Mouse (Mus musculus): ENCODE data around the gene Podn. TPM values are rescaled to one million over a fixed set of nuclear protein-coding genes. Genes with fewer than 3 reads are reported as not detected.

Gene Podn
- polyA plus RNA-seq, 1 experiment from 2014 or later = 1.0 TPM

- ATAC-seq (ENCODE audit: insufficient number of reproducible peaks, low FRiP score, low TSS enrichment, low read depth) (no peak), DNase-seq (ENCODE audit: low spot score) (no peak)
- Histone ChIP-seq H3K36me3 (ENCODE audit: control insufficient read depth, insufficient read depth, low read length) (no peaks in the 10 kb centered on the region), H3K27ac (replicated peaks; ENCODE audit: low read depth, low read length) (no peak overlapping the region), H3K27me3 (ENCODE audit: control insufficient read depth, insufficient read depth, low read length) (no peaks in the 10 kb centered on the region), H3K4me1 (ENCODE audit: control insufficient read depth, insufficient read depth, low read length) (no peaks in the 10 kb centered on the region), H3K9me3 (ENCODE audit: control insufficient read depth, low read length) (no peaks in the 10 kb centered on the region), H3K9ac (ENCODE audit: low read length) (no peak overlapping the region), H3K4me3 (ENCODE audit: low read depth, low read length) (no peak overlapping the region), H3K4me2 (ENCODE audit: low read depth, severe bottlenecking) (no peak overlapping the region)
- 85% methylated on average over 4 of the region's 4 CpGs for WGBS
Measured at GRCm38 (mm10) chr4:108126260-108126659, 30.0 kb upstream of the Podn start.

DNA sequence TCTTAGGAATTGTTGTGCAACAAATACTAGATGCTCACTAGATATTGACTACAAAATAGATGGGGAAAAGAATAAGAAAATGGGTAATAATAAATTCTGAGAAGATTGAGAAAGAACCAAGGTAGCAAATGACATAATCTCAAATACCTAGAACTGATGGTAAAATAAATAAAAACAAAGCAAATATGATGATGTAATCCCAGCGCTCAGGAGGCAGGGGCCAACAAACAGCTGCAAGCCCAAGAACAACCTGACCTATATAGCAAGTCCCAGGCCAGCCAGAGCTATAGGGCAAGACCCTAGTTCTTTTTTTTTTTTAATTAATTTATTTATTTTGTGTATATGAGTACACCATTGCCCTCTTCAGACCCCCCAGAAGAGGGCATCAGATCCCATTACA, 27.9 kb upstream of the Podn start:
- no peak overlapping the region for H3K27ac ChIP-seq (replicated peaks; ENCODE audit: low read depth, low read length)
- ATAC-seq (ENCODE audit: insufficient number of reproducible peaks, low FRiP score, low TSS enrichment, low read depth) (no peak), DNase-seq (ENCODE audit: low spot score) (no peak)
- WGBS = 97% methylated on average over 1 of the region's 1 CpGs
- H3K4me2 ChIP-seq (ENCODE audit: low read depth, severe bottlenecking) = no peak overlapping the region
- H3K4me1 ChIP-seq (ENCODE audit: control insufficient read depth, insufficient read depth, low read length) = no peaks in the 10 kb centered on the region
- H3K9ac ChIP-seq (ENCODE audit: low read length) = no peak overlapping the region
- H3K4me3 ChIP-seq (ENCODE audit: low read depth, low read length) = no peak overlapping the region
- no peaks in the 10 kb centered on the region for H3K9me3 ChIP-seq (ENCODE audit: control insufficient read depth, low read length)
- H3K27me3 ChIP-seq (ENCODE audit: control insufficient read depth, insufficient read depth, low read length) = no peaks in the 10 kb centered on the region
- no peaks in the 10 kb centered on the region for H3K36me3 ChIP-seq (ENCODE audit: control insufficient read depth, insufficient read depth, low read length)

GRCm38 (mm10) chr4:108117924-108118876, 22.0 kb upstream of the Podn start:
- Histone ChIP-seq H3K4me3 (ENCODE audit: low read depth, low read length) (peak overlapping the region; percentile 57), H3K27me3 (ENCODE audit: control insufficient read depth, insufficient read depth, low read length) (no peaks in the 10 kb centered on the region), H3K27ac (replicated peaks; ENCODE audit: low read depth, low read length) (no peak overlapping the region), H3K4me1 (ENCODE audit: control insufficient read depth, insufficient read depth, low read length) (no peaks in the 10 kb centered on the region), H3K36me3 (ENCODE audit: control insufficient read depth, insufficient read depth, low read length) (no peaks in the 10 kb centered on the region), H3K9ac (ENCODE audit: low read length) (peak overlapping the region; percentile 41), H3K9me3 (ENCODE audit: control insufficient read depth, low read length) (no peaks in the 10 kb centered on the region), H3K4me2 (ENCODE audit: low read depth, severe bottlenecking) (peak overlapping the region; percentile 45)
- peak; percentile 96 for DNase-seq (ENCODE audit: low spot score)
- WGBS = 12% methylated on average over 43 of the region's 45 CpGs
- ATAC-seq (ENCODE audit: insufficient number of reproducible peaks, low FRiP score, low TSS enrichment, low read depth) = peak; percentile 86

GRCm38 (mm10) chr4:108117488-108117887, 21.2 kb upstream of the Podn start:
- ATAC-seq (ENCODE audit: insufficient number of reproducible peaks, low FRiP score, low TSS enrichment, low read depth) = no peak
- WGBS = 93% methylated on average over 8 of the region's 8 CpGs
- Histone ChIP-seq H3K4me2 (ENCODE audit: low read depth, severe bottlenecking) (no peak overlapping the region), H3K36me3 (ENCODE audit: control insufficient read depth, insufficient read depth, low read length) (no peaks in the 10 kb centered on the region), H3K27me3 (ENCODE audit: control insufficient read depth, insufficient read depth, low read length) (no peaks in the 10 kb centered on the region), H3K9ac (ENCODE audit: low read length) (no peak overlapping the region), H3K4me1 (ENCODE audit: control insufficient read depth, insufficient read depth, low read length) (no peaks in the 10 kb centered on the region), H3K4me3 (ENCODE audit: low read depth, low read length) (no peak overlapping the region), H3K27ac (replicated peaks; ENCODE audit: low read depth, low read length) (no peak overlapping the region), H3K9me3 (ENCODE audit: control insufficient read depth, low read length) (no peaks in the 10 kb centered on the region)
- DNase-seq (ENCODE audit: low spot score) = no peak

GRCm38 (mm10) chr4:108116466-108116865, 20.2 kb upstream of the Podn start:
- Histone ChIP-seq H3K9me3 (ENCODE audit: control insufficient read depth, low read length) (no peaks in the 10 kb centered on the region), H3K27ac (replicated peaks; ENCODE audit: low read depth, low read length) (no peak overlapping the region), H3K4me1 (ENCODE audit: control insufficient read depth, insufficient read depth, low read length) (no peaks in the 10 kb centered on the region), H3K4me2 (ENCODE audit: low read depth, severe bottlenecking) (no peak overlapping the region), H3K27me3 (ENCODE audit: control insufficient read depth, insufficient read depth, low read length) (no peaks in the 10 kb centered on the region), H3K4me3 (ENCODE audit: low read depth, low read length) (no peak overlapping the region), H3K9ac (ENCODE audit: low read length) (no peak overlapping the region), H3K36me3 (ENCODE audit: control insufficient read depth, insufficient read depth, low read length) (no peaks in the 10 kb centered on the region)
- WGBS = 88% methylated on average over 2 of the region's 2 CpGs
- no peak for ATAC-seq (ENCODE audit: insufficient number of reproducible peaks, low FRiP score, low TSS enrichment, low read depth)
- no peak for DNase-seq (ENCODE audit: low spot score)

DNA sequence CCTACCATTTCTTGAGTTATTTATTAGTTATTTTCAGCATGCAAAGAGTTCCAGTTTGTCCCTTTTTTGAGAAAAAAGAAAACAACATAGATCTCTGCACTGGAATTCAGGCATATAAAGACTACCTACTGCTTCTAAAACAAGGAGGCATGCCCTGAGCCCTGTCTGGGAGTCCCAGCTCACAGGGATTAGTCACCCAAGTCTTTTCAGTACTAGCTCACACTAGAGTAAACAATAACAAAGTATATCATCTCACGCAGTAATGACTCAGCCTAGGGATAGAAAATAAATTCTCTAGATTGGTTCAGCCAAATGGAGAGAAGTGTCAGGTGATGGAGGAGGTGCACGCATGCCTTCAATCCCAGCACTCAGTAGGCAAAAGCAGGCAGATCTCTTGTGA, 14.5 kb upstream of the Podn start:
- ATAC-seq (ENCODE audit: insufficient number of reproducible peaks, low FRiP score, low TSS enrichment, low read depth) (no peak), DNase-seq (ENCODE audit: low spot score) (no peak)
- 91% methylated on average over 2 of the region's 2 CpGs for WGBS
- Histone ChIP-seq H3K36me3 (ENCODE audit: control insufficient read depth, insufficient read depth, low read length) (no peaks in the 10 kb centered on the region), H3K27me3 (ENCODE audit: control insufficient read depth, insufficient read depth, low read length) (no peaks in the 10 kb centered on the region), H3K4me1 (ENCODE audit: control insufficient read depth, insufficient read depth, low read length) (no peaks in the 10 kb centered on the region), H3K9ac (ENCODE audit: low read length) (no peak overlapping the region), H3K27ac (replicated peaks; ENCODE audit: low read depth, low read length) (no peak overlapping the region), H3K4me3 (ENCODE audit: low read depth, low read length) (no peak overlapping the region), H3K4me2 (ENCODE audit: low read depth, severe bottlenecking) (no peak overlapping the region), H3K9me3 (ENCODE audit: control insufficient read depth, low read length) (no peaks in the 10 kb centered on the region)

GRCm38 (mm10) chr4:108109728-108110127, 13.5 kb upstream of the Podn start:
- H3K4me3 ChIP-seq (ENCODE audit: low read depth, low read length) = no peak overlapping the region
- 95% methylated on average over 7 of the region's 7 CpGs for WGBS
- ATAC-seq (ENCODE audit: insufficient number of reproducible peaks, low FRiP score, low TSS enrichment, low read depth) = no peak

GRCm38 (mm10) chr4:108092741-108093397, 3.4 kb downstream of the Podn start:
- no peak overlapping the region for H3K9ac ChIP-seq (ENCODE audit: low read length)
- H3K4me2 ChIP-seq (ENCODE audit: low read depth, severe bottlenecking) = no peak overlapping the region
- H3K36me3 ChIP-seq (ENCODE audit: control insufficient read depth, insufficient read depth, low read length) = no peaks in the 10 kb centered on the region
- WGBS = 80% methylated on average over 6 of the region's 6 CpGs
- H3K4me3 ChIP-seq (ENCODE audit: low read depth, low read length) = no peak overlapping the region
- H3K4me1 ChIP-seq (ENCODE audit: control insufficient read depth, insufficient read depth, low read length) = no peaks in the 10 kb centered on the region
- DNase-seq (ENCODE audit: low spot score) = no peak
- no peaks in the 10 kb centered on the region for H3K9me3 ChIP-seq (ENCODE audit: control insufficient read depth, low read length)
- H3K27ac ChIP-seq (replicated peaks; ENCODE audit: low read depth, low read length) = no peak overlapping the region
- H3K27me3 ChIP-seq (ENCODE audit: control insufficient read depth, insufficient read depth, low read length) = no peaks in the 10 kb centered on the region
- no peak for ATAC-seq (ENCODE audit: insufficient number of reproducible peaks, low FRiP score, low TSS enrichment, low read depth)

More at GRCm38 (mm10) chr4:108109728-108110127, 13.5 kb upstream of the Podn start:
- Histone ChIP-seq H3K4me1 (ENCODE audit: control insufficient read depth, insufficient read depth, low read length) (no peaks in the 10 kb centered on the region), H3K36me3 (ENCODE audit: control insufficient read depth, insufficient read depth, low read length) (no peaks in the 10 kb centered on the region), H3K9ac (ENCODE audit: low read length) (no peak overlapping the region), H3K9me3 (ENCODE audit: control insufficient read depth, low read length) (no peaks in the 10 kb centered on the region), H3K4me2 (ENCODE audit: low read depth, severe bottlenecking) (no peak overlapping the region), H3K27ac (replicated peaks; ENCODE audit: low read depth, low read length) (no peak overlapping the region), H3K27me3 (ENCODE audit: control insufficient read depth, insufficient read depth, low read length) (no peaks in the 10 kb centered on the region)
- no peak for DNase-seq (ENCODE audit: low spot score)
